Comparison of ENCODE assay signal across 9 mouse cellular contexts in the genomic region with DNA sequence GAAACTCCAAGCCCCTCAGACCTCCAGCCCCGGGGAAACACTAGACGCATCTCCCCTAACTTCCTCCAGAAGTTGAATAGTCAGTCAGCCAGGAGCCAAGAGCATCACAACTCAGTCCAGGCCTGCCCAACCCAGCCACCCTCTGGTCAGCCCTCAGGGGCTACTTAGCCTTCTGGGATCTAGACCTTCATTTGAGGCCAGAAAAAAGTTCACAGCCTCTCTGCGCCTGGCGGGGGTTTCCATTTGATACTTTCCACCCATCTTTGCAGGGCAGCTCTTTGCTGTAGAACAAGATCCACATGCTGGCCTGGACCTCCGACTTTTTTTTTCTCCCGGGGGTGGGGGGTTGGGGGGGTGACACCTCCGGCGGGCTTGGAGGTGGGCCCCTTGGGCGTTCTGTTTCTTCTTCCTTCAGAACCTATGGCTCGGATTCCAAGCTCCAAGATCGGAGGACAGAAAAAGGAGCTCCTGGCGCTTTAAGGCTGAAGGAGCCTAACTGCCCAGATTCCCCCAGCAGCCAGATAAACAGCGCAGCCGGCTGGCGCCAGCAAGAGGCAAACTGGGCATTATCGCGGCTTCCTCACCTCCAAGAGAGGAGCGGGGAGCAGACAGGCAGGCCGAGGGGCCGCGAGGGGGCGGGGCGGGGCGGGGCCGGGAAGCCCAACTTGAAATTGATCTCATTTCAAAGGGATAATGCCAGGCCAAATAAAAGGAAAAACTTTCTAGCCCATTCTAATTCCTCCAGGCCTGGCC. TPM values are rescaled to one million over a fixed set of nuclear protein-coding genes. Genes with fewer than 3 reads are reported as not detected.
DNase-seq lines count a peak whose midpoint lies in the region; ATAC-seq and TF ChIP-seq lines count a peak whose summit lies in the region.
"Had no signal": no experiment of that assay in that cellular context is flagged by ENCODE, and none has a peak within 500 bp of the region (broad histone marks: within the 10 kb centered on the region; RNA-seq: fewer than 3 reads in every experiment).

No protein-coding gene starts in this region.

- peak overlapping the region; percentile 72 for H3K4me2 ChIP-seq in embryonic facial prominence, embryonic 11.5 days (ENCODE audit: low read depth, low read length)
- H3K4me2 ChIP-seq in heart, embryonic 13.5 days, result peak overlapping the region; percentile 98
- peak overlapping the region; percentile 94 for H3K4me2 ChIP-seq in kidney, postnatal 0 days (ENCODE audit: low read length)
- H3K4me2 ChIP-seq in stomach, embryonic 16.5 days (ENCODE audit: low read depth, low read length), result peak overlapping the region; percentile 95

- peak overlapping the region; percentile 43 for H3K9ac ChIP-seq in embryonic facial prominence, embryonic 11.5 days (replicated peaks; ENCODE audit: low read length)
- H3K9ac ChIP-seq in heart, embryonic 13.5 days, result peak overlapping the region; percentile 100
- peak overlapping the region; percentile 47 for H3K9ac ChIP-seq in kidney, postnatal 0 days (ENCODE audit: low read depth, low read length)
- H3K9ac ChIP-seq in stomach, embryonic 16.5 days (ENCODE audit: low read length), result peak overlapping the region; percentile 87

- H3K36me3 ChIP-seq in embryonic facial prominence, embryonic 11.5 days (replicated peaks; ENCODE audit: control insufficient read depth, insufficient read depth, low read depth, low read length), result peaks cover 8% of the 10 kb centered on the region
- peaks cover 65% of the 10 kb centered on the region for H3K36me3 ChIP-seq in heart, embryonic 13.5 days
- H3K36me3 ChIP-seq in kidney, postnatal 0 days (ENCODE audit: insufficient read depth, low read length), result 0 out of 2 replicates have a peak, but pooled peaks cover 7% of the 10 kb centered on the region
- peaks cover 11% of the 10 kb centered on the region for H3K36me3 ChIP-seq in stomach, embryonic 16.5 days (ENCODE audit: control insufficient read depth, insufficient read depth, low read length)

- peaks cover 4% of the 10 kb centered on the region; the same call in 1 of the 2 replicates for H3K4me1 ChIP-seq in embryonic facial prominence, embryonic 11.5 days (ENCODE audit: control insufficient read depth, insufficient read depth, low read length)
- peaks cover 57% of the 10 kb centered on the region for H3K4me1 ChIP-seq in heart, embryonic 13.5 days
- peaks cover 23% of the 10 kb centered on the region for H3K4me1 ChIP-seq in kidney, postnatal 0 days (replicated peaks; ENCODE audit: insufficient read depth, low read length)
- H3K4me1 ChIP-seq in stomach, embryonic 16.5 days (ENCODE audit: control insufficient read depth, insufficient read depth, low read length), result peaks cover 37% of the 10 kb centered on the region

- TF ChIP-seq CTCF in layer of hippocampus, adult 2 months (conservative IDR thresholded peaks at IDR 0.05), result no peak
- TF ChIP-seq CTCF in kidney, postnatal 0 days (IDR thresholded peaks at IDR 0.05; ENCODE audit: low read depth), result peak; percentile 18; the same call in 1 of the 2 replicates

- no peaks in the 10 kb centered on the region for H3K9me3 ChIP-seq in embryonic facial prominence, embryonic 11.5 days (replicated peaks; ENCODE audit: control insufficient read depth, low read length)
- H3K9me3 ChIP-seq in heart, embryonic 13.5 days, result peaks cover 3% of the 10 kb centered on the region; the same call in 1 of the 2 replicates
- no peaks in the 10 kb centered on the region for H3K9me3 ChIP-seq in kidney, postnatal 0 days (replicated peaks; ENCODE audit: low read length)
- H3K9me3 ChIP-seq in stomach, embryonic 16.5 days (replicated peaks; ENCODE audit: control insufficient read depth, low read length), result no peaks in the 10 kb centered on the region

- 3% methylated on average over 25 of the region's 25 CpGs for WGBS in embryonic facial prominence, embryonic 11.5 days
- WGBS in heart, embryonic 13.5 days, result 1% methylated on average over 25 of the region's 25 CpGs
- 2% methylated on average over 25 of the region's 25 CpGs for WGBS in kidney, postnatal 0 days
- 4% methylated on average over 25 of the region's 25 CpGs for WGBS in stomach, embryonic 16.5 days

- H3K27ac ChIP-seq in layer of hippocampus, adult 2 months, result peak overlapping the region; percentile 23; the same call in 1 of the 2 replicates
- peak overlapping the region; percentile 53 for H3K27ac ChIP-seq in embryonic facial prominence, embryonic 11.5 days (replicated peaks; ENCODE audit: low read depth, low read length)
- peak overlapping the region; percentile 99 for H3K27ac ChIP-seq in heart, embryonic 13.5 days (replicated peaks)
- peak overlapping the region; percentile 97 for H3K27ac ChIP-seq in kidney, postnatal 0 days
- H3K27ac ChIP-seq in stomach, embryonic 16.5 days (ENCODE audit: low read length), result peak overlapping the region; percentile 82

- no peak for DNase-seq in layer of hippocampus, adult 2 months (ENCODE audit: low spot score in 2 of 2)
- no peak for DNase-seq in layer of hippocampus, postnatal 14 days (ENCODE audit: low spot score in 2 of 2)
- DNase-seq in embryonic facial prominence, embryonic 11.5 days (ENCODE audit: low spot score), result peak; percentile 89
- peak; percentile 85 for DNase-seq in kidney, postnatal 0 days (ENCODE audit: low spot score)
- peak; percentile 59 for DNase-seq in lung, postnatal 25 days (ENCODE audit: low spot score)
- no peak for DNase-seq in natural killer cell, adult 2 months (ENCODE audit: low spot score in 2 of 2)

- H3K27me3 ChIP-seq in embryonic facial prominence, embryonic 11.5 days (ENCODE audit: control insufficient read depth, insufficient read depth, low read length), result no peaks in the 10 kb centered on the region
- H3K27me3 ChIP-seq in heart, embryonic 13.5 days (replicated peaks), result no peaks in the 10 kb centered on the region
- no peaks in the 10 kb centered on the region for H3K27me3 ChIP-seq in kidney, postnatal 0 days (ENCODE audit: insufficient read depth, low read length)
- no peaks in the 10 kb centered on the region for H3K27me3 ChIP-seq in stomach, embryonic 16.5 days (ENCODE audit: control insufficient read depth, insufficient read depth, low read length)
- H3K27me3 ChIP-seq: CH12.LX had no signal

- H3K4me3 ChIP-seq in layer of hippocampus, adult 2 months, result peak overlapping the region; percentile 36; the same call in 1 of the 2 replicates
- peak overlapping the region; percentile 93 for H3K4me3 ChIP-seq in embryonic facial prominence, embryonic 11.5 days (ENCODE audit: low read depth, low read length)
- peak overlapping the region; percentile 93 for H3K4me3 ChIP-seq in heart, embryonic 13.5 days
- H3K4me3 ChIP-seq in kidney, postnatal 0 days (replicated peaks; ENCODE audit: low read depth, low read length), result peak overlapping the region; percentile 81
- peak overlapping the region; percentile 72 for H3K4me3 ChIP-seq in stomach, embryonic 16.5 days (replicated peaks; ENCODE audit: low read length)

- ATAC-seq in embryonic facial prominence, embryonic 11.5 days (replicated peaks; ENCODE audit: insufficient number of reproducible peaks, low FRiP score, low TSS enrichment, low read depth), result no peak
- ATAC-seq in heart, embryonic 13.5 days (ENCODE audit: extremely low read depth, insufficient number of reproducible peaks, low FRiP score, low TSS enrichment), result no peak
- no peak for ATAC-seq in kidney, postnatal 0 days (replicated peaks; ENCODE audit: low FRiP score, low read depth)
- ATAC-seq in stomach, embryonic 16.5 days (ENCODE audit: insufficient read depth, low FRiP score), result no peak

RNA-seq across cellular contexts. Expression of a gene that starts 5.0 kb away (rescaled TPM):
- total RNA-seq in layer of hippocampus, adult 2 months (2021), result 1 to 10 TPM; 2.1 to 2.3 TPM
- total RNA-seq in layer of hippocampus, postnatal 14 days (2021), result 1 to 10 TPM; 2.6 to 2.9 TPM
- 9.3 and 9.8 TPM in 2 replicates for polyA plus RNA-seq in embryonic facial prominence, embryonic 11.5 days (2014; fragmentation: Nextera tagmentation; extraction: Ambion mirVana)
- 18.5 and 19.3 TPM in 2 replicates for polyA plus RNA-seq in heart, embryonic 13.5 days (2015; fragmentation: Nextera tagmentation; extraction: Ambion mirVana)
- 7.2 and 10.6 TPM in 2 replicates for polyA plus RNA-seq in kidney, postnatal 0 days (2015; fragmentation: Nextera tagmentation; extraction: Ambion mirVana)
- 3.0 and 3.3 TPM in 2 replicates for polyA plus RNA-seq in stomach, embryonic 16.5 days (2015; fragmentation: Nextera tagmentation; extraction: Ambion mirVana)
- total RNA-seq: CH12.LX had no signal

Comparison
In these comparisons a context has a peak if more than half of its experiments do, and no peak if none do; other contexts are left out.
1. DNase-seq: peak in embryonic facial prominence, embryonic 11.5 days (single experiment), kidney, postnatal 0 days (single experiment) and lung, postnatal 25 days (single experiment); none in layer of hippocampus, adult 2 months (0 of 2), layer of hippocampus, postnatal 14 days (0 of 2) and natural killer cell, adult 2 months (0 of 2).
2. H3K27ac ChIP-seq: peak in every context shown above with its lines; median percentile 99 in heart, embryonic 13.5 days; 97 in kidney, postnatal 0 days; 82 in stomach, embryonic 16.5 days; 53 in embryonic facial prominence, embryonic 11.5 days; 23 in layer of hippocampus, adult 2 months.
3. H3K4me3 ChIP-seq: peak in every context shown above with its lines; median percentile 93 in embryonic facial prominence, embryonic 11.5 days; 93 in heart, embryonic 13.5 days; 81 in kidney, postnatal 0 days; 72 in stomach, embryonic 16.5 days; 36 in layer of hippocampus, adult 2 months.
4. H3K9ac ChIP-seq: peak in every context shown above with its lines; median percentile 100 in heart, embryonic 13.5 days; 87 in stomach, embryonic 16.5 days; 47 in kidney, postnatal 0 days; 43 in embryonic facial prominence, embryonic 11.5 days.
5. Peak in every context shown above with its lines, with median percentiles within 50 percentile points of each other: H3K4me2 ChIP-seq.